Mouse (Mus musculus): ENCODE data around the gene Ring1.

GRCm38 (mm10) chr17:34037241-34037640 is 12.8 kb upstream of the Ring1 start:
- no peak for TF ChIP-seq POLR2A (IDR thresholded peaks at IDR 0.05; ENCODE audit: borderline replicate concordance, low read depth, low read length)
- no peak for TF ChIP-seq CTCF (IDR thresholded peaks at IDR 0.05; ENCODE audit: low read depth, low read length)
